Mouse (Mus musculus): ENCODE measurements around the gene Ihh. TPM values are rescaled to one million over a fixed set of nuclear protein-coding genes. Genes with fewer than 3 reads are reported as not detected.

Gene Ihh
- polyA plus RNA-seq, 1 experiment: 30.3 TPM

DNA sequence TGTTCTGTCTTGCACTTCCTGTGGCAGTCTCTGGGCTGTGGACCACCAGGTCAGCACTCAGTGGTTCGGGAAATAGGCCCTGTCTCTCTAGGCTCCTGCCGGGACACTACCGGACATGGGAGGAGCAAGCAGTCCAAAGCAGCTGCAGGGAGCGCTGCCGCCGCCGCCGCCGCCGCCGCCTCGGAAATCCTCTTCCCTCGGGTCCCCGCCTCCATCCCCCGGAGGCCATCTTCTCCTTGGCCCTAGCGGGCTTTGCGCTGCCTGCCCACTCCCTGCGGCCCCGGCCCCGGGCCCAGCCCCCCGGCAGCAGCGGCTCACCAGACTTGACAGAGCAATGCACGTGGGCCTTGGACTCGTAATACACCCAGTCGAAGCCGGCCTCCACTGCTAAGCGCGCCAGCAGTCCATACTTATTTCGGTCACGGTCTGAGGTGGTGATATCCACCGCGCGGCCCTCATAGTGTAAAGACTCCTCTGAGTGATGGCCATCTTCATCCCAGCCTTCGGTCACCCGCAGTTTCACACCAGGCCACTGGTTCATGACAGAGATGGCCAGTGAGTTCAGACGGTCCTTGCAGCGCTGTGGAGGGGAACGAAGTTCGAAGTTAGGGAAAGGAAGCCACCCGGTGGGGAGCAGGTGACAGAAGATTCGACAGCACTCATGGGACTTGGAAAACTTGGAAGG, 3.3 kb downstream of the Ihh start:
- no peak overlapping the region for H3K27ac ChIP-seq (ENCODE audit: insufficient read depth, low read depth, low read length)
- TF ChIP-seq CTCF (conservative IDR thresholded peaks at IDR 0.05; ENCODE audit: insufficient read depth, insufficient read length, low read depth, low read length): no peak
- TF ChIP-seq POLR2A (IDR thresholded peaks at IDR 0.05; ENCODE audit: low read depth, low read length): no peak
- H3K4me3 ChIP-seq (ENCODE audit: insufficient read depth, low read depth, low read length): peak overlapping the region; percentile 40
- H3K27me3 ChIP-seq (replicated peaks; ENCODE audit: control insufficient read depth, insufficient read depth, low read length): peaks cover 2% of the 10 kb centered on the region; the same call in 1 of the 2 replicates
- peak; percentile 54 for DNase-seq
- peaks cover 20% of the 10 kb centered on the region for H3K4me1 ChIP-seq (ENCODE audit: control insufficient read depth, insufficient read depth, low read length)
- H3K36me3 ChIP-seq (ENCODE audit: control insufficient read depth, insufficient read depth, low read length): no peaks in the 10 kb centered on the region
- WGBS: 13% methylated on average over 40 of the region's 41 CpGs

DNA sequence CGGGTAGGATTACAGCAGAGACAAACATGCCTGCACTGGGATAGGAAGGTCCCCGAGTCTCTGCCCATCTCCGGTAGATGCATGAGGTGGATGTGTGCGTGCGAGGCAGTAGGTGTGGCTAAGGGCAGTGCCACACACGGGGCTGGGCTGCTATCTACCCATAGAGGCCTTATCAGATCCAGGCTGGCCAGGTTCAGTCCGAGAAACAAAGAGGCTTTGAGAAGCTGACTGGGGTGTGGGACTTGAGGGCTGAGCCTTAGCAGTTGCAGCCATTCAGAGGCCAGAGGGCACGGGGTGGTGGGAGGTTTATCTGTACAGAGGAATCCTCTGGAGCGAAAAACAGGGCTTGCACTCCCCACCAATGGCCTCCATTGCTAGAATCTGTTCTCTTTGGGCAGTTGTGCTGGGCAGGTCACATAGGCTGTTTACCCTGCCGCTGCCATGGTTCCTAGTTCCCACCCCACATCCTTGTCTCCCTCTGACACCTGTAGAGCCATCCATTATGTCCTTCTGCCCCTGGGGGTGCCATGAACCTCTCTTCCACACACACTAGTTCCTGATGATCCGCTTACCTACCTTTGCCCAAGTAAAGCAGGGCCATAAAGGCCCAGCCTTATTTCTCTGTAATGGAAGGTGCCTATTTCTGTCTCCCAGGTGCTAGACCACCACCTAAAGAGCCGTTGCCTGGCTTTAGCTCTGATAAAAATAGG, 9.7 kb downstream of the Ihh start:
- H3K27ac ChIP-seq (ENCODE audit: insufficient read depth, low read depth, low read length): no peak overlapping the region
- whole genome bisulfite sequencing: 60% methylated on average over 12 of the region's 12 CpGs
- no peak for DNase-seq

DNA sequence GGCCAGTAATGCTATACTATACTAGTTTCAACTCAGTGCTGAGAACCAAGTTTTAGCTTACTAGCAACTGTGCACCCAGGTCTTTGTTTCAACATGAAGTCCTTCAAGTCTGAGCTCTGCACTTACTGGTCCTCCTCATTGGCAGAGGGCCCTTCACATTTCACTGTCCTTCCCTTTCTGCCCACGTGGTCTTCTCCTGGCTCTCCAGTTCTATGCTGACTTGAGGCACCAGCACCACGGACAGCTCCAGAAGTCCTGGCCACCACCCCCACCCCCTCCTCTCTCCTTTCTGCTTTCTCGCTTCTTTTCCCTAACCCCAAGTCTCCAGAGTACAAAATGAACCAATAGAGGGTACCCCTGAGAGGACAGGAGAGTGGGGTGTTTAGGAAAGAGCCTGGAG, 11.7 kb downstream of the Ihh start:
- peaks cover 2% of the 10 kb centered on the region; the same call in 1 of the 2 replicates for H3K27me3 ChIP-seq (replicated peaks; ENCODE audit: control insufficient read depth, insufficient read depth, low read length)
- peaks cover 5% of the 10 kb centered on the region; the same call in 1 of the 2 replicates for H3K4me1 ChIP-seq (ENCODE audit: control insufficient read depth, insufficient read depth, low read length)
- 0% methylated on average over 3 of the region's 3 CpGs for WGBS
- H3K36me3 ChIP-seq (ENCODE audit: control insufficient read depth, insufficient read depth, low read length): no peaks in the 10 kb centered on the region
- H3K27ac ChIP-seq (ENCODE audit: insufficient read depth, low read depth, low read length): no peak overlapping the region
- DNase-seq: peak; percentile 25
- no peak overlapping the region for H3K4me3 ChIP-seq (ENCODE audit: insufficient read depth, low read depth, low read length)
- TF ChIP-seq POLR2A (IDR thresholded peaks at IDR 0.05; ENCODE audit: low read depth, low read length): no peak
- TF ChIP-seq CTCF (conservative IDR thresholded peaks at IDR 0.05; ENCODE audit: insufficient read depth, insufficient read length, low read depth, low read length): no peak

More for the DNA sequence above, 9.7 kb downstream of the Ihh start:
- no peaks in the 10 kb centered on the region for H3K27me3 ChIP-seq (replicated peaks; ENCODE audit: control insufficient read depth, insufficient read depth, low read length)
- no peak overlapping the region for H3K4me3 ChIP-seq (ENCODE audit: insufficient read depth, low read depth, low read length)
- TF ChIP-seq CTCF (conservative IDR thresholded peaks at IDR 0.05; ENCODE audit: insufficient read depth, insufficient read length, low read depth, low read length) (no peak), POLR2A (IDR thresholded peaks at IDR 0.05; ENCODE audit: low read depth, low read length) (no peak)
- H3K36me3 ChIP-seq (ENCODE audit: control insufficient read depth, insufficient read depth, low read length): no peaks in the 10 kb centered on the region
- H3K4me1 ChIP-seq (ENCODE audit: control insufficient read depth, insufficient read depth, low read length): peaks cover 5% of the 10 kb centered on the region; the same call in 1 of the 2 replicates

DNA sequence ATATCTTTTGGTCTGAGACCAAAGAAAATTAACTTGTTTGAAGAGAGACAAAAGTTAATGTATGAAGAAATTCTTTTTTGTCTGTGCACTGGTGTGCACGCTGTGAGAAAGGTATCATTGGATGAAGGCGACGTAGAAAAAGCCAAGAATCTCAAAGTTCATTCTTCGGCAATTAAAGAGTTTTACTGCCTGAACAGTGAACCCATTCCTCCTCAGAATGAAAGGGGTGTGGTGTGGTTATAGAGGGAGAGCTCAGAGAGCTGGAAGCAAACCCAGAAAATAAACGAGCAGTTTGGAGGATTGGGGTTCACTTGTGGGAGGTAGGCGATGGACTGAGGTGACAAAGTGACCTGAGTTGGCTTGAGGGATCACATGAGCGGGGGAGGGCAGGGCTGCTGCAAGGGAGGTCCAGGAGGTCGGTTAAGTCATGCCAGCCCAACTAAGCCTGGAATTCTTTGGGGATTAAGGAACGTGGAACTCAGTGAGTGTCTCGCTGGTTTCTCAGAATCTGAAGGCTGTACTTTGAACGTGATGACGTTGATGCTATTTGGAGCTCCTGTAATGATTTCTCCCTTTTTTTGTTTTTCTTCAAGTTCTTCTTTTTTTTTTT, 15.1 kb downstream of the Ihh start:
- WGBS: 29% methylated on average over 12 of the region's 12 CpGs
- Histone ChIP-seq H3K27ac (ENCODE audit: insufficient read depth, low read depth, low read length) (peak overlapping the region; percentile 90), H3K27me3 (replicated peaks; ENCODE audit: control insufficient read depth, insufficient read depth, low read length) (peaks cover 2% of the 10 kb centered on the region; the same call in 1 of the 2 replicates), H3K36me3 (ENCODE audit: control insufficient read depth, insufficient read depth, low read length) (no peaks in the 10 kb centered on the region), H3K4me1 (ENCODE audit: control insufficient read depth, insufficient read depth, low read length) (peaks cover 5% of the 10 kb centered on the region; the same call in 1 of the 2 replicates), H3K4me3 (ENCODE audit: insufficient read depth, low read depth, low read length) (no peak overlapping the region)
- DNase-seq: peak; percentile 93
- no peak for TF ChIP-seq POLR2A (IDR thresholded peaks at IDR 0.05; ENCODE audit: low read depth, low read length)
- TF ChIP-seq CTCF (conservative IDR thresholded peaks at IDR 0.05; ENCODE audit: insufficient read depth, insufficient read length, low read depth, low read length): no peak

DNA sequence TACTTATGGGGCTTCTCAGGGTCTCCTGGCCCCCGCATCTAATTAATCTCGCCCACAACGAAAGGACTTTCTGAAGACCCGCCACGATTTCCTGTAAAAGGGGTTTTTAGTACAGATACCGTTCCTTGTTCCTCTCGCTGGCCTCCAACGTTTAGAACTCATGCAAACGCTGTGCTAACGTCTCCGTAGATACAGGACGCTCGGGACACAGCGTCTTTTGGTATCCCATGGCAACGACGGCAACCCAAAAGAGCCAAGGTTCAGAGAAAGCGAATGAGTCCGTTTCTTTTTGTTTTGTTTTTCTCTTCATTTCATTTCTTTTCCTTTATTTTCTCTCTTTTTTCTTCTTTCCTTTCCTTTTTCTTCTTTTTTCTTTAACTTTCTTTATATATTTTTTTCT, 16.1 kb downstream of the Ihh start, which contains the start of gene Cfap65:
Gene Cfap65 (minus strand): TSS at position 198 of the 400 bp plus-strand sequence.
- H3K27me3 ChIP-seq (replicated peaks; ENCODE audit: control insufficient read depth, insufficient read depth, low read length): peaks cover 2% of the 10 kb centered on the region; the same call in 1 of the 2 replicates
- H3K36me3 ChIP-seq (ENCODE audit: control insufficient read depth, insufficient read depth, low read length): no peaks in the 10 kb centered on the region
- peaks cover 5% of the 10 kb centered on the region; the same call in 1 of the 2 replicates for H3K4me1 ChIP-seq (ENCODE audit: control insufficient read depth, insufficient read depth, low read length)
- peak within 1 kb of the TSS; percentile 90 for H3K27ac ChIP-seq (ENCODE audit: insufficient read depth, low read depth, low read length)
- H3K4me3 ChIP-seq (ENCODE audit: insufficient read depth, low read depth, low read length): peak within 1 kb of the TSS; percentile 34; the same call in 1 of the 2 replicates
- DNase-seq: peak; percentile 87
- 3% methylated on average over 18 of the region's 18 CpGs for WGBS
- TF ChIP-seq POLR2A (IDR thresholded peaks at IDR 0.05; ENCODE audit: low read depth, low read length): no peak
- TF ChIP-seq CTCF (conservative IDR thresholded peaks at IDR 0.05; ENCODE audit: insufficient read depth, insufficient read length, low read depth, low read length): no peak

DNA sequence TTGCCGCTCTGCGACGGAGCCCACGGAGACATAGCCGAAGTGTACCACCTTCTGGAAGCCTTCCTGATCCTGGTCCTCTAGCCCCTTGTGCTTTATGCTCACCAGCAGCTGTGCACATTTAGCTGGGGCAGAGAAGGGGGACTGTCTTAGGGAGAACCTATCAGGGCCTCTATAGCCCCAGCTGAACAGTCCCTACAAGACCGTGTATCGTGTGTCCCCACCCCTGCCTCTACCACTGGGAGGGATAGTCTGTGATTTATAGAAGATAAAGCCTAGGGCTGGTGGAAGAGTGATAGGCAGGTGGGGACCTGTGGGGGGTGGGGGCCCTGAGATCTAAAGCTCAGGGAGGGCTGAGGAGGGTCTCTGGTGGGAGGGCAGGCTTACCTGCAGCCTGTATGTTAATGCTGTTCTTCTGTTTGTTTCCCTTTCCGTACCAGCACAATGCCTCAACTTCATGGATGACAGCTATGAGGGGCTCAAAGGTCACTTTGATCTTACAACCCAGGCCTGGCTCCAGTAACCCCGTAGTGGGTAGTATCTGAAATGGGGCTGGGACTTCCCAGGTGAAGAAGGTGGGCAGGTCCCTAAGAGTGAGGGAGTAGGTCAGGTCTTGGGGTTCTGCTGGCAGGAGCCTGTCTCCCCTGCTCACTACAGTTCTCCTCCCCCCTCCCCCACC, 23.7 kb downstream of the Ihh start:
- no peak overlapping the region for H3K27ac ChIP-seq (ENCODE audit: insufficient read depth, low read depth, low read length)
- TF ChIP-seq POLR2A (IDR thresholded peaks at IDR 0.05; ENCODE audit: low read depth, low read length) (no peak), CTCF (conservative IDR thresholded peaks at IDR 0.05; ENCODE audit: insufficient read depth, insufficient read length, low read depth, low read length) (no peak)
- H3K27me3 ChIP-seq (replicated peaks; ENCODE audit: control insufficient read depth, insufficient read depth, low read length): no peaks in the 10 kb centered on the region
- H3K4me3 ChIP-seq (ENCODE audit: insufficient read depth, low read depth, low read length): no peak overlapping the region
- H3K36me3 ChIP-seq (ENCODE audit: control insufficient read depth, insufficient read depth, low read length): no peaks in the 10 kb centered on the region
- H3K4me1 ChIP-seq (ENCODE audit: control insufficient read depth, insufficient read depth, low read length): 0 out of 2 replicates have a peak, but pooled peaks cover 2% of the 10 kb centered on the region
- 73% methylated on average over 9 of the region's 9 CpGs for WGBS
- DNase-seq: peak; percentile 40

Data from kidney, adult 2 months (tissue).